Mouse (Mus musculus): ENCODE data around the gene Osbpl9. TPM values are rescaled to one million over a fixed set of nuclear protein-coding genes. Genes with fewer than 3 reads are reported as not detected.

The Osbpl9 gene
- polyA plus RNA-seq, 2 experiments = 17.7 to 25.4 TPM

DNA sequence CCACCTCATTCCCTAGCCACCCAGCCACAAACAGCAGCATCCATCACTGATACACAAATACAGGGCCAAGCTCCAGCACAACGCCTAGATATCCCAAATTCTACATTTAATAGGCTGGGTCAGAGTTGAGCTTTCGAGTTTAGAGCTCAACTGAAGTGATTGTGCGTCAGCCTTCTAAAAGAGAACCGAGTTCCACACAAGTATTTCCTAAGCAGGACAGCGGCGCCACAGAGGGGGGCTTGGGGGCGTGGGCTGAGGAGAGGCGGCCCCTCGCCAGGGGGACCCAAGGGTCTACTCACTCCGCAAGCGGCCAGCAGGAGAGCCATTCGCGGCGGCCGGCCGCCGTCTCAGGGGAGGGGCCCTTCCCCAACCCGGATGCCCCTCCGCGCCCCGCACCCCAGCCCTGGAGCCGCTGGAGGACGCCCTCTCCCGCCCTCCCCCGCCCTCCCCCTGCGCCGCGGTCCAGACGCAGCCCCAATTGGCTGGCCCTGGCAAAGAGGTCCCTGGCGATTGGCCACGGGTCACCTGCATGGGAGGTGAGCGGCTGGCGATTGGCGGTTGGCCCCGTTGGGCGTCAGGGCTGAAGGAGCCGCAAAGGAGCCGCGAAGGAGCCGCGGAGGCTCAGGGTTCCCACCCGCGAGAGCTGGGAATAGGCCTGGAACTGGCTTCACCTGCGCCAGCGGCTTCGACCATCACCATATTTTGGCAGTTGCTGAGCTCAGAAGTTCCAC, 84.3 kb downstream of the Osbpl9 start:
- Histone ChIP-seq H3K27ac (peak overlapping the region; percentile 59), H3K4me3 (ENCODE audit: insufficient read depth in 1 of 2, low read depth in 2 of 2, low read length in 2 of 2) (peak overlapping the region; percentile 65 to 91), H3K4me1 (replicated peaks; ENCODE audit: control insufficient read depth in 2 of 2, insufficient read depth in 2 of 2, low read length in 1 of 2) (peaks cover 13 to 18% of the 10 kb centered on the region in 2 experiments), H3K9ac (replicated peaks) (peak overlapping the region; percentile 80), H3K36me3 (replicated peaks; ENCODE audit: control insufficient read depth, insufficient read depth, low read depth) (no peaks in the 10 kb centered on the region), H3K27me3 (ENCODE audit: control insufficient read depth, insufficient read depth, low read length) (no peaks in the 10 kb centered on the region), H3K9me3 (ENCODE audit: control insufficient read depth, low read length) (no peaks in the 10 kb centered on the region), H3K4me2 (ENCODE audit: low read depth) (peak overlapping the region; percentile 90)
- under 1% methylated on average over 34 of the region's 46 CpGs for WGBS (ENCODE audit: insufficient replicate concordance)
- peak; percentile 87 to 90 (median 89) for DNase-seq (ENCODE audit: low read depth in 3 of 3, low spot score in 3 of 3)
- peak; percentile 100 for ATAC-seq (ENCODE audit: insufficient read depth)
- TF ChIP-seq EP300 (IDR thresholded peaks at IDR 0.05; ENCODE audit: low read depth) (no peak), CTCF (IDR thresholded peaks at IDR 0.05; ENCODE audit: low read depth) (no peak)

DNA sequence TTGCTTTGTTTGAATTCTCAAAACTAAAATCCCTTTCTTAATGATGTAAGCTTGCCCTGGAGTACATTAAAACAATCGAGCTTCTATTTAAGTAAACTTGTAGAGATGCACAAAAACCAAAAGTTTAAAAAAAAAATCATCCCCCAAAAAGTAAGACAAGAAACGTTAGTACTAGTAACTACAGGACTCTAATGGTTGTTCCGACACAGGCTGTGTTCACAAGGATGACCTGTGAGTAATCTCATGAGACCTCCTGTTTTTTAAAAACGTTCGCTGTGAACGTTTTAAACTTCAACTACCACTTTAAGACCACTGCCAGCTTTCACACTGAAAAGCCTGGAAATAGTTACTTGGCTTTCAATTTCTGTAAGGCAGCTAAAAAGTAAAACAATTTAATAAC, 85.1 kb downstream of the Osbpl9 start:
- WGBS (ENCODE audit: insufficient replicate concordance) = 28% methylated on average over 6 of the region's 6 CpGs
- Histone ChIP-seq H3K4me2 (ENCODE audit: low read depth) (peak overlapping the region; percentile 90), H3K27me3 (ENCODE audit: control insufficient read depth, insufficient read depth, low read length) (no peaks in the 10 kb centered on the region), H3K27ac (peak overlapping the region; percentile 59), H3K9me3 (ENCODE audit: control insufficient read depth, low read length) (no peaks in the 10 kb centered on the region), H3K4me3 (ENCODE audit: insufficient read depth in 1 of 2, low read depth in 2 of 2, low read length in 2 of 2) (peak overlapping the region; percentile 15 to 65; a peak in 3 of 4 replicates), H3K36me3 (replicated peaks; ENCODE audit: control insufficient read depth, insufficient read depth, low read depth) (no peaks in the 10 kb centered on the region), H3K9ac (replicated peaks) (peak overlapping the region; percentile 67), H3K4me1 (replicated peaks; ENCODE audit: control insufficient read depth in 2 of 2, insufficient read depth in 2 of 2, low read length in 1 of 2) (peaks cover 13 to 18% of the 10 kb centered on the region in 2 experiments)
- no peak for TF ChIP-seq CTCF (IDR thresholded peaks at IDR 0.05; ENCODE audit: low read depth)
- no peak for TF ChIP-seq EP300 (IDR thresholded peaks at IDR 0.05; ENCODE audit: low read depth)
- ATAC-seq (ENCODE audit: insufficient read depth) (no peak), DNase-seq (ENCODE audit: low read depth in 3 of 3, low spot score in 3 of 3) (no peak)

DNA sequence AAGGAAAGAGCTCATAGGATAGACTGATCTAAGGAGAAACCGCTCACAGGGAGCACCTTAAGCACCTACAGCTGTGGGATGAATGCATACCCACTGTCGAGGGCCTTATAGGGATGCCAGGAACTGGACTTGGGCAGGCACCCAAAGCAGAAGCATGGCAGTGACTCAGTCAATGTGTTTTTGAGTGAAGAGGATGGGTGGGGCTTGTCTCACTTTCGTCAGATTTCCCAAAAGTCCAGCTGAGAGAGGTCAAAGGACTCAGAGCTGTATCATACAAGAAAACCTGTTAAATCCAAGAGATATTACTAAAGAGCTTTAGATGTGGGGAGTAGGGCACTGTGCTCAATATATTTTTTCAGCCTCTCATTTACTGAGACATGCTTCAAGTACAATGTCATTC, 85.6 kb downstream of the Osbpl9 start:
- TF ChIP-seq CTCF (IDR thresholded peaks at IDR 0.05; ENCODE audit: low read depth) = no peak
- TF ChIP-seq EP300 (IDR thresholded peaks at IDR 0.05; ENCODE audit: low read depth) = no peak
- Histone ChIP-seq H3K9me3 (ENCODE audit: control insufficient read depth, low read length) (no peaks in the 10 kb centered on the region), H3K36me3 (replicated peaks; ENCODE audit: control insufficient read depth, insufficient read depth, low read depth) (no peaks in the 10 kb centered on the region), H3K9ac (replicated peaks) (no peak overlapping the region), H3K4me2 (ENCODE audit: low read depth) (peak overlapping the region; percentile 90), H3K4me1 (replicated peaks; ENCODE audit: control insufficient read depth in 2 of 2, insufficient read depth in 2 of 2, low read length in 1 of 2) (peaks cover 13 to 18% of the 10 kb centered on the region in 2 experiments), H3K27ac (no peak overlapping the region), H3K27me3 (ENCODE audit: control insufficient read depth, insufficient read depth, low read length) (no peaks in the 10 kb centered on the region), H3K4me3 (ENCODE audit: insufficient read depth in 1 of 2, low read depth in 2 of 2, low read length in 2 of 2) (peak overlapping the region in 1 of 2 experiments; percentile 65; a peak in 2 of 4 replicates)
- WGBS (ENCODE audit: insufficient replicate concordance) = 48% methylated on average over 3 of the region's 3 CpGs
- ATAC-seq (ENCODE audit: insufficient read depth) (no peak), DNase-seq (ENCODE audit: low read depth in 3 of 3, low spot score in 3 of 3) (peak in 1 of 3 experiments; percentile 11)

DNA sequence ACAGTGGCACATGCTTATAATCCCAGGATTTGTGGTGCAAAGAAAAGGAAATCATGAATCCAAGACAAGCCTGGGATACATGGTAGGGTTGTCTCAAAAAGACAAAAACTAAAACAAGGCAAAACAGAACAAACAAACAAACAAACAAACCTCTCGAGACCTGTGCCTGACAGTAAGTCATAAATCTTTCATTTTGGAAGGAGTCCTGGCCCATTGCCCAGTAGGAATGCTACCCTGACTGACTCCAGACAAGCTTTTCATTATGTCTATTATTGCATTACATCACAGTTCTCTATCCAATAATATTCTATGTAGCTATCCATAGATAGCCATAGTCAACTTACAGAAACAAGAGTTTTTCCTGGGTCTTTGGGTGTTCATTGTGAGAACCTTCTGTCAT, 86.3 kb downstream of the Osbpl9 start:
- Histone ChIP-seq H3K27ac (no peak overlapping the region), H3K36me3 (replicated peaks; ENCODE audit: control insufficient read depth, insufficient read depth, low read depth) (no peaks in the 10 kb centered on the region), H3K4me1 (replicated peaks; ENCODE audit: control insufficient read depth in 2 of 2, insufficient read depth in 2 of 2, low read length in 1 of 2) (peaks cover 13 to 16% of the 10 kb centered on the region in 2 experiments), H3K4me3 (ENCODE audit: insufficient read depth in 1 of 2, low read depth in 2 of 2, low read length in 2 of 2) (no peak overlapping the region), H3K4me2 (ENCODE audit: low read depth) (no peak overlapping the region), H3K27me3 (ENCODE audit: control insufficient read depth, insufficient read depth, low read length) (no peaks in the 10 kb centered on the region), H3K9ac (replicated peaks) (no peak overlapping the region), H3K9me3 (ENCODE audit: control insufficient read depth, low read length) (no peaks in the 10 kb centered on the region)
- WGBS (ENCODE audit: insufficient replicate concordance) = 65% methylated on average over 1 of the region's 1 CpGs
- no peak for TF ChIP-seq EP300 (IDR thresholded peaks at IDR 0.05; ENCODE audit: low read depth)
- TF ChIP-seq CTCF (IDR thresholded peaks at IDR 0.05; ENCODE audit: low read depth) = no peak
- DNase-seq (ENCODE audit: low read depth in 3 of 3, low spot score in 3 of 3) = no peak
- no peak for ATAC-seq (ENCODE audit: insufficient read depth)

DNA sequence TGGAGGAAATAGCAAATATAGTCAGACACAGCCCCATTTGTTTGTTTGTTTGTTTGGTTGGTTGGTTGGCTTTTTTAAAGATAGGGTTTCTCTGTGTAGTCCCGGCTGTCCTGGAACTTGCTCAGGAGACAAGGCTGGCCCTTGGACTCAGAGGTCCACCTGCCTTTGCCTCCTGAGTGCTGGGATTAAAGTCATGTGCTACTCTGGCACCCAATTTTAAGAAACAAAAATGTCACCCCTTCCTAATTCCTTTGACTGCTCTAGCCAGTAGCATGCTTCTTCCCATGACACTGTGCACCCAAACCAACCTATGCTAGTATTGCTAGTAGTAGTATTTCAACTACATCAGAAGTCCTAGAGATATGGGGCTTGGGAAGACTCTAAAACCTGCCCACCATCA, 87.8 kb downstream of the Osbpl9 start:
- WGBS (ENCODE audit: insufficient replicate concordance) = 71% methylated on average over 1 of the region's 1 CpGs
- Histone ChIP-seq H3K27me3 (ENCODE audit: control insufficient read depth, insufficient read depth, low read length) (no peaks in the 10 kb centered on the region), H3K36me3 (replicated peaks; ENCODE audit: control insufficient read depth, insufficient read depth, low read depth) (no peaks in the 10 kb centered on the region), H3K4me3 (ENCODE audit: insufficient read depth in 1 of 2, low read depth in 2 of 2, low read length in 2 of 2) (no peak overlapping the region), H3K9ac (replicated peaks) (no peak overlapping the region), H3K4me1 (replicated peaks; ENCODE audit: control insufficient read depth in 2 of 2, insufficient read depth in 2 of 2, low read length in 1 of 2) (peaks cover 13 to 16% of the 10 kb centered on the region in 2 experiments), H3K27ac (no peak overlapping the region), H3K9me3 (ENCODE audit: control insufficient read depth, low read length) (no peaks in the 10 kb centered on the region), H3K4me2 (ENCODE audit: low read depth) (no peak overlapping the region)
- no peak for TF ChIP-seq CTCF (IDR thresholded peaks at IDR 0.05; ENCODE audit: low read depth)
- ATAC-seq (ENCODE audit: insufficient read depth) (no peak), DNase-seq (ENCODE audit: low read depth in 3 of 3, low spot score in 3 of 3) (no peak)
